Mouse (Mus musculus): ENCODE data around the gene Zfp612. TPM values are rescaled to one million over a fixed set of nuclear protein-coding genes. Genes with fewer than 3 reads are reported as not detected.

Gene Zfp612
- polyA plus RNA-seq, 1 experiment, result 0.30 TPM

DNA sequence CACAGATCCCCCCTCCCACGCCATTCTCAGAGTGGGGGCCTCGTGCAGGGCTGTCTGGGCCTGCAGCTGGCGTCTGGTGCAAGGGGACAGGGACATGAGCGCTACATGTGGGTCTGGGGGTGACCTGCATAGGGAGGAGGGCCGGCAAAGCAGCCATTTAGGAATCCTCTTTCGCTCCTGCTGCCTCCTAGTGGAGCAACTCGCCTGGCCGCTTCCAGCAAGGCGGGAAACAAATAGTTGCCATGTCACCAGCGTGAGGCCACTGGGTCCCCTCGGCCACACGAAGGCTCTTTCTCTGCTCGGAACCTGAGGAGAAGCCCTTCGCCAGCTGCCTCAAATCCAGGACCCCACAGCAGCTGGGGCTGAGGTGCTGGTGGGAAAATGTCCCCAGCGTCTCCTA is 22.1 kb downstream of the Zfp612 start:
- Histone ChIP-seq H3K4me3 (ENCODE audit: control insufficient read depth, insufficient read depth, low read length) (no peak overlapping the region), H3K4me1 (replicated peaks; ENCODE audit: control insufficient read depth, insufficient read depth, low read length) (no peaks in the 10 kb centered on the region), H3K27ac (ENCODE audit: control insufficient read depth, insufficient read depth, low read length) (no peak overlapping the region), H3K36me3 (ENCODE audit: control insufficient read depth, insufficient read depth, low read length) (no peaks in the 10 kb centered on the region), H3K27me3 (ENCODE audit: control insufficient read depth, insufficient read depth, low read length) (no peaks in the 10 kb centered on the region)
- no peak for DNase-seq
- TF ChIP-seq POLR2A (IDR thresholded peaks at IDR 0.05; ENCODE audit: control insufficient read depth, extremely low read depth, insufficient read depth, low read length, poor library complexity) (no peak), CTCF (IDR thresholded peaks at IDR 0.05; ENCODE audit: borderline replicate concordance, control insufficient read depth, extremely low read depth, insufficient read depth, low read length, poor library complexity) (no peak)
- 91% methylated on average over 15 of the region's 15 CpGs for WGBS

- Histone ChIP-seq H3K36me3 (ENCODE audit: control insufficient read depth, insufficient read depth, low read length) (no peaks in the 10 kb centered on the region), H3K4me3 (ENCODE audit: control insufficient read depth, insufficient read depth, low read length) (no peak within 1 kb of the TSS), H3K27me3 (ENCODE audit: control insufficient read depth, insufficient read depth, low read length) (no peaks in the 10 kb centered on the region), H3K27ac (ENCODE audit: control insufficient read depth, insufficient read depth, low read length) (no peak within 1 kb of the TSS), H3K4me1 (replicated peaks; ENCODE audit: control insufficient read depth, insufficient read depth, low read length) (no peaks in the 10 kb centered on the region)
- whole genome bisulfite sequencing, result 80% methylated on average over 3 of the region's 3 CpGs
- no peak for TF ChIP-seq CTCF (IDR thresholded peaks at IDR 0.05; ENCODE audit: borderline replicate concordance, control insufficient read depth, extremely low read depth, insufficient read depth, low read length, poor library complexity)
- no peak for DNase-seq
These were observed 23.1 kb downstream of the Zfp612 start, which contains the start of gene Gm17720 for GRCm38 (mm10) chr8:110102653-110103052. Gm17720 (minus strand) TSS chr8:110102753.

DNA sequence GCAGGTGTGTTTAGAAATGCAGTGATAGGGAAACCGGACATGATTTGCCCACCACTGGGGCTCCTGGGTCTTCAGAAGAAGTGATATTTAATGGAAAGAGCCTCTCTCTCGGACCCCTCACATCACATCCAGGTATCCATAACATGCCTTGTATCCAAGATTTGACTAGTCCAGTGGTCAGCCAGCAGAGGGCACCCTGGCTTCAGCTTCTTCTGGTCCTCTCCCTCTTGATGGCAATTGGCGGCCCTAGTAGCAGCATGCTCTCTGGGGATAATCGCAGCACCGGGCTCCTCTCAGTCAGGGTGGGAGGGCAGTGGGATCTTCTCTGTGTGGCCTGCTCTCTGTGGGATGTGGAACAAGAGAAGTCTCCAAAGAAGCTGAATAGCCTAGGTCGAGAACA is 40.2 kb downstream of the Zfp612 start:
- TF ChIP-seq CTCF (IDR thresholded peaks at IDR 0.05; ENCODE audit: borderline replicate concordance, control insufficient read depth, extremely low read depth, insufficient read depth, low read length, poor library complexity) (no peak), POLR2A (IDR thresholded peaks at IDR 0.05; ENCODE audit: control insufficient read depth, extremely low read depth, insufficient read depth, low read length, poor library complexity) (no peak)
- H3K4me1 ChIP-seq (replicated peaks; ENCODE audit: control insufficient read depth, insufficient read depth, low read length), result no peaks in the 10 kb centered on the region
- DNase-seq, result no peak
- no peaks in the 10 kb centered on the region for H3K36me3 ChIP-seq (ENCODE audit: control insufficient read depth, insufficient read depth, low read length)
- H3K27me3 ChIP-seq (ENCODE audit: control insufficient read depth, insufficient read depth, low read length), result no peaks in the 10 kb centered on the region
- 50% methylated on average over 6 of the region's 6 CpGs for WGBS
- H3K27ac ChIP-seq (ENCODE audit: control insufficient read depth, insufficient read depth, low read length), result no peak overlapping the region
- no peak overlapping the region for H3K4me3 ChIP-seq (ENCODE audit: control insufficient read depth, insufficient read depth, low read length)

DNA sequence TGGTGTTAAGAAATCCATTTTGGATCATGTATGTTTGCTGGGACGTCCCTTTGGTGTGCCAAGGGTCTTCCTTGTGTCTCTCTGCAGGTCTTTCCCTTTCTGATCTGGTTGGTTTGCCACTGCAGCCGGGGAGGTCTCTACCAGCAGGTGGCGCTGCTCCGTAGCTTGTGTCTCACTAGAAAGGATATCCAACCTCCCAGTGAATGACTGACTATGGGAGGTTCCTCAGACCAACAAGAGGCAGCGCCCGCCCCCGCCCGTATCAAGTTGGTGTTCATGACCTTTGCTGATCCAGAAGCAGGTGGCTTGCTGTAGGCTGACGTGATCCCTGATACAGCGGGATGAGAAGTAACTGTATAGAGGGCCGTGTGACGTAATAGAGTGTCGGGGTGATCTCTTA is 51.0 kb downstream of the Zfp612 start:
- H3K4me1 ChIP-seq (replicated peaks; ENCODE audit: control insufficient read depth, insufficient read depth, low read length), result no peaks in the 10 kb centered on the region
- H3K27ac ChIP-seq (ENCODE audit: control insufficient read depth, insufficient read depth, low read length), result no peak overlapping the region
- peak; percentile 54 for DNase-seq
- 28% methylated on average over 13 of the region's 13 CpGs for WGBS
- H3K27me3 ChIP-seq (ENCODE audit: control insufficient read depth, insufficient read depth, low read length), result no peaks in the 10 kb centered on the region
- TF ChIP-seq POLR2A (IDR thresholded peaks at IDR 0.05; ENCODE audit: control insufficient read depth, extremely low read depth, insufficient read depth, low read length, poor library complexity), result no peak
- TF ChIP-seq CTCF (IDR thresholded peaks at IDR 0.05; ENCODE audit: borderline replicate concordance, control insufficient read depth, extremely low read depth, insufficient read depth, low read length, poor library complexity), result peak; percentile 72; the same call in 1 of the 2 replicates
- H3K36me3 ChIP-seq (ENCODE audit: control insufficient read depth, insufficient read depth, low read length), result no peaks in the 10 kb centered on the region
- no peak overlapping the region for H3K4me3 ChIP-seq (ENCODE audit: control insufficient read depth, insufficient read depth, low read length)

DNA sequence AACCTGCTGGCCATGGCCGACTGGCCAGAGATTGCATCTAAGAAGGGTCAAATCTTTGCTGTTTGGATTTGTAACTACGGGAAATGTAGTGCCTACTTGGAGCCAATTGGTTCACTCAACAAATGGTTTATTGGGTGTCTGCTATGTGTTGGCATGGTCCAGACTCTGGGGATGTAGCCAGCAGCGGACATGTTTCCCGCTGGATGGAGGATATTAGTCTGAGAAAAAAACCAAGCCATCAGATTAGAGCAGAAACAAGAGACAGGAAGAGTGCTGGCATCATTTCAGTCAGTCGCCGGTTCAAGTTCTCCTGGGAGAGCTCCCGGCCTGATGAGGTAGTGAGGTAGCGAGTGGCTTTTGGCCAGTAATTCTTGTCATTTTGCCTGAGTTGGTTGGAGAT is 54.7 kb downstream of the Zfp612 start:
- Histone ChIP-seq H3K27ac (ENCODE audit: control insufficient read depth, insufficient read depth, low read length) (no peak overlapping the region), H3K36me3 (ENCODE audit: control insufficient read depth, insufficient read depth, low read length) (no peaks in the 10 kb centered on the region), H3K4me1 (replicated peaks; ENCODE audit: control insufficient read depth, insufficient read depth, low read length) (no peaks in the 10 kb centered on the region), H3K4me3 (ENCODE audit: control insufficient read depth, insufficient read depth, low read length) (no peak overlapping the region), H3K27me3 (ENCODE audit: control insufficient read depth, insufficient read depth, low read length) (no peaks in the 10 kb centered on the region)
- no peak for DNase-seq
- WGBS, result 92% methylated on average over 8 of the region's 8 CpGs
- TF ChIP-seq POLR2A (IDR thresholded peaks at IDR 0.05; ENCODE audit: control insufficient read depth, extremely low read depth, insufficient read depth, low read length, poor library complexity), result no peak
- TF ChIP-seq CTCF (IDR thresholded peaks at IDR 0.05; ENCODE audit: borderline replicate concordance, control insufficient read depth, extremely low read depth, insufficient read depth, low read length, poor library complexity), result no peak

- H3K27ac ChIP-seq (ENCODE audit: control insufficient read depth, insufficient read depth, low read length), result no peak overlapping the region
- no peaks in the 10 kb centered on the region for H3K36me3 ChIP-seq (ENCODE audit: control insufficient read depth, insufficient read depth, low read length)
- no peaks in the 10 kb centered on the region for H3K4me1 ChIP-seq (replicated peaks; ENCODE audit: control insufficient read depth, insufficient read depth, low read length)
- WGBS, result 84% methylated on average over 7 of the region's 7 CpGs
- no peak overlapping the region for H3K4me3 ChIP-seq (ENCODE audit: control insufficient read depth, insufficient read depth, low read length)
- no peak for DNase-seq
- TF ChIP-seq POLR2A (IDR thresholded peaks at IDR 0.05; ENCODE audit: control insufficient read depth, extremely low read depth, insufficient read depth, low read length, poor library complexity) (no peak), CTCF (IDR thresholded peaks at IDR 0.05; ENCODE audit: borderline replicate concordance, control insufficient read depth, extremely low read depth, insufficient read depth, low read length, poor library complexity) (no peak)
- no peaks in the 10 kb centered on the region for H3K27me3 ChIP-seq (ENCODE audit: control insufficient read depth, insufficient read depth, low read length)
These were observed 56.0 kb downstream of the Zfp612 start for GRCm38 (mm10) chr8:110135515-110135914.

GRCm38 (mm10) chr8:110140156-110140555 is 60.6 kb downstream of the Zfp612 start:
- Histone ChIP-seq H3K27me3 (ENCODE audit: control insufficient read depth, insufficient read depth, low read length) (no peaks in the 10 kb centered on the region; the same call in 1 of the 2 replicates), H3K36me3 (ENCODE audit: control insufficient read depth, insufficient read depth, low read length) (no peaks in the 10 kb centered on the region), H3K4me3 (ENCODE audit: control insufficient read depth, insufficient read depth, low read length) (no peak overlapping the region), H3K27ac (ENCODE audit: control insufficient read depth, insufficient read depth, low read length) (no peak overlapping the region), H3K4me1 (replicated peaks; ENCODE audit: control insufficient read depth, insufficient read depth, low read length) (no peaks in the 10 kb centered on the region)
- TF ChIP-seq CTCF (IDR thresholded peaks at IDR 0.05; ENCODE audit: borderline replicate concordance, control insufficient read depth, extremely low read depth, insufficient read depth, low read length, poor library complexity) (no peak), POLR2A (IDR thresholded peaks at IDR 0.05; ENCODE audit: control insufficient read depth, extremely low read depth, insufficient read depth, low read length, poor library complexity) (no peak)
- 25% methylated on average over 3 of the region's 3 CpGs for WGBS
- no peak for DNase-seq

Measured in thymus, adult 2 months (tissue).